Mouse (Mus musculus) hindbrain, embryonic 15.5 days (tissue): Measurements from ENCODE around the gene Sema4b. TPM values are rescaled to one million over a fixed set of nuclear protein-coding genes. Genes with fewer than 3 reads are reported as not detected.

Experiments used
- ATAC-seq: fragments of 200-750 bp; cut with Nextera tagmentation; 2 replicates; pipeline ENCODE4 v1.8.0; 2017; ENCODE audit warnings: low read depth, moderate number of reproducible peaks, moderate TSS enrichment; ENCODE audit not compliant: low FRiP score
- H3K27ac ChIP-seq: fragments of 300-500 bp; sonication (generic); replicated peaks from 2 replicates; pipeline ENCODE4 v1.5.1; 2015; ENCODE audit warnings: mild to moderate bottlenecking, inconsistent platforms
- H3K27me3 ChIP-seq: fragments of 300-500 bp; sonication (generic); 2 replicates; pipeline ENCODE4 v1.6.1; 2015; ENCODE audit warnings: control low read depth, inconsistent platforms
- H3K36me3 ChIP-seq: fragments of 300-500 bp; sonication (generic); 2 replicates; pipeline ENCODE4 v1.6.1; 2015; ENCODE audit warnings: control low read depth, inconsistent platforms
- H3K4me1 ChIP-seq: fragments of 300-500 bp; sonication (generic); replicated peaks from 2 replicates; pipeline ENCODE4 v1.6.1; 2015; ENCODE audit warnings: control low read depth, inconsistent platforms
- H3K4me2 ChIP-seq: fragments of 300-500 bp; sonication (generic); 2 replicates; pipeline ENCODE4 v1.6.1; 2015; ENCODE audit warnings: moderate library complexity, mild to moderate bottlenecking, inconsistent platforms
- H3K4me3 ChIP-seq: fragments of 300-500 bp; sonication (generic); 2 replicates; pipeline ENCODE4 v1.5.1; 2015; ENCODE audit warnings: mild to moderate bottlenecking, inconsistent platforms
- H3K9ac ChIP-seq: fragments of 300-500 bp; sonication (generic); 2 replicates; pipeline ENCODE4 v1.6.1; 2015; ENCODE audit warnings: inconsistent platforms
- H3K9me3 ChIP-seq: fragments of 300-500 bp; sonication (generic); 2 replicates; pipeline ENCODE4 v1.6.1; 2016; ENCODE audit warnings: control low read depth, inconsistent platforms
- WGBS: fragments of 180-500 bp; shearing (Covaris S2); methylation state at CpG from one replicate; pipeline ENCODE4 v1.1.7; 2015; 5-methylcytosine and 5-hydroxymethylcytosine counted together
- polyA plus RNA-seq: library from polyadenylated mRNA; unstranded; fragments of >200 nt; fragmentation: Nextera tagmentation; extraction: Ambion mirVana; gene quantifications from 2 replicates; pipeline ENCODE4 v1.2.1, GENCODE M21; 2015

The Sema4b gene
- polyA plus RNA-seq, 1 experiment from 2014 or later, result 25.7 TPM

GRCm38 (mm10) chr7:80260625-80261371 lies 74.2 kb downstream of the Sema4b start, which contains the start of gene Ngrn:
Gene Ngrn (plus strand): TSS chr7:80261215.
- Histone ChIP-seq H3K4me2 (peak within 1 kb of the TSS; percentile 85), H3K4me3 (peak within 1 kb of the TSS; percentile 96), H3K27ac (peak within 1 kb of the TSS; percentile 88), H3K9me3 (no peaks in the 10 kb centered on the region), H3K4me1 (peaks cover 20% of the 10 kb centered on the region), H3K9ac (peak within 1 kb of the TSS; percentile 87), H3K27me3 (peaks cover 32% of the 10 kb centered on the region), H3K36me3 (peaks cover 21% of the 10 kb centered on the region)
- ATAC-seq, result peak; percentile 92
- 25% methylated on average over 40 of the region's 40 CpGs for WGBS

GRCm38 (mm10) chr7:80261372-80261990 lies 74.8 kb downstream of the Sema4b start:
- Histone ChIP-seq H3K9ac (peak overlapping the region; percentile 87), H3K27me3 (peaks cover 32% of the 10 kb centered on the region), H3K4me1 (peaks cover 20% of the 10 kb centered on the region), H3K4me3 (peak overlapping the region; percentile 96), H3K4me2 (peak overlapping the region; percentile 85), H3K36me3 (peaks cover 28% of the 10 kb centered on the region), H3K27ac (peak overlapping the region; percentile 88), H3K9me3 (no peaks in the 10 kb centered on the region)
- WGBS, result under 1% methylated on average over 32 of the region's 32 CpGs
- no peak; the same call in 1 of the 2 replicates for ATAC-seq

- no peak overlapping the region for H3K27ac ChIP-seq
- 95% methylated on average over 12 of the region's 12 CpGs for WGBS
- no peaks in the 10 kb centered on the region for H3K9me3 ChIP-seq
- no peak overlapping the region for H3K4me3 ChIP-seq
- H3K9ac ChIP-seq, result no peak overlapping the region
- H3K27me3 ChIP-seq, result 0 out of 2 replicates have a peak, but pooled peaks cover 4% of the 10 kb centered on the region
- H3K4me1 ChIP-seq, result peaks cover 30% of the 10 kb centered on the region
- no peak overlapping the region for H3K4me2 ChIP-seq
- no peak for ATAC-seq
- peaks cover 34% of the 10 kb centered on the region for H3K36me3 ChIP-seq
Measured at GRCm38 (mm10) chr7:80264606-80265005, 78.0 kb downstream of the Sema4b start.

GRCm38 (mm10) chr7:80267764-80268163 lies 81.1 kb downstream of the Sema4b start:
- no peak overlapping the region for H3K9ac ChIP-seq
- H3K4me3 ChIP-seq, result no peak overlapping the region
- peaks cover 39% of the 10 kb centered on the region for H3K36me3 ChIP-seq
- ATAC-seq, result no peak
- no peaks in the 10 kb centered on the region for H3K27me3 ChIP-seq
- no peaks in the 10 kb centered on the region for H3K9me3 ChIP-seq
- H3K4me1 ChIP-seq, result peaks cover 29% of the 10 kb centered on the region
- H3K27ac ChIP-seq, result no peak overlapping the region
- no peak overlapping the region for H3K4me2 ChIP-seq
- 78% methylated on average over 1 of the region's 1 CpGs for WGBS

- Histone ChIP-seq H3K27ac (peak within 1 kb of the TSS; percentile 69), H3K9me3 (no peaks in the 10 kb centered on the region), H3K9ac (peak within 1 kb of the TSS; percentile 87), H3K4me1 (peaks cover 24% of the 10 kb centered on the region), H3K36me3 (peaks cover 47% of the 10 kb centered on the region), H3K4me2 (peak within 1 kb of the TSS; percentile 79), H3K27me3 (no peaks in the 10 kb centered on the region), H3K4me3 (peak within 1 kb of the TSS; percentile 69)
- ATAC-seq, result peak; percentile 92
- WGBS, result 4% methylated on average over 21 of the region's 21 CpGs
Measured at GRCm38 (mm10) chr7:80268897-80269750, 82.5 kb downstream of the Sema4b start, which contains the start of gene Vps33b. Gene Vps33b (plus strand): TSS chr7:80269649.

- peak; percentile 79 for ATAC-seq
- H3K4me1 ChIP-seq, result peaks cover 24% of the 10 kb centered on the region
- H3K27me3 ChIP-seq, result no peaks in the 10 kb centered on the region
- peaks cover 48% of the 10 kb centered on the region for H3K36me3 ChIP-seq
- WGBS, result under 1% methylated on average over 23 of the region's 23 CpGs
- peak overlapping the region; percentile 69 for H3K4me3 ChIP-seq
- H3K4me2 ChIP-seq, result peak overlapping the region; percentile 79
- H3K9me3 ChIP-seq, result no peaks in the 10 kb centered on the region; the same call in 1 of the 2 replicates
- peak overlapping the region; percentile 69 for H3K27ac ChIP-seq
- peak overlapping the region; percentile 87 for H3K9ac ChIP-seq
Measured at GRCm38 (mm10) chr7:80269751-80270255, 83.2 kb downstream of the Sema4b start.

- ATAC-seq, result no peak
- no peaks in the 10 kb centered on the region; the same call in 1 of the 2 replicates for H3K9me3 ChIP-seq
- peaks cover 22% of the 10 kb centered on the region for H3K4me1 ChIP-seq
- H3K27ac ChIP-seq, result no peak overlapping the region
- H3K4me2 ChIP-seq, result no peak overlapping the region
- H3K36me3 ChIP-seq, result peaks cover 57% of the 10 kb centered on the region
- no peak overlapping the region for H3K9ac ChIP-seq
- no peaks in the 10 kb centered on the region for H3K27me3 ChIP-seq
- 98% methylated on average over 2 of the region's 2 CpGs for WGBS
- no peak overlapping the region for H3K4me3 ChIP-seq
Measured at GRCm38 (mm10) chr7:80273456-80273855, 86.8 kb downstream of the Sema4b start.

Other genes starting within 250 kb of the Sema4b start
- 16.3 and 17.2 TPM in 2 replicates for gene Zfp710, start 162.0 kb upstream of the Sema4b start, polyA plus RNA-seq
- gene Idh2, start 71.4 kb upstream of the Sema4b start, polyA plus RNA-seq, result 215 and 225 TPM in 2 replicates
- 36.4 and 38.3 TPM in 2 replicates for gene Cib1, start 46.0 kb downstream of the Sema4b start, polyA plus RNA-seq
- 4.5 and 4.6 TPM in 2 replicates for gene Gdpgp1, start 46.0 kb downstream of the Sema4b start, polyA plus RNA-seq
- gene Ttll13, start 59.5 kb downstream of the Sema4b start, polyA plus RNA-seq, result 1.9 and 2.5 TPM in 2 replicates
- gene Ngrn, start 74.4 kb downstream of the Sema4b start, polyA plus RNA-seq, result 65.2 and 73.8 TPM in 2 replicates
- 23.9 and 32.1 TPM in 2 replicates for gene Vps33b, start 82.8 kb downstream of the Sema4b start, polyA plus RNA-seq
- 42.0 and 51.8 TPM in 2 replicates for gene Prc1, start 107.6 kb downstream of the Sema4b start, polyA plus RNA-seq
- 13.8 and 14.4 TPM in 2 replicates for gene Rccd1, start 137.6 kb downstream of the Sema4b start, polyA plus RNA-seq
- 56.1 and 61.2 TPM in 2 replicates for gene Unc45a, start 154.2 kb downstream of the Sema4b start, polyA plus RNA-seq
- gene Hddc3, start 156.3 kb downstream of the Sema4b start, polyA plus RNA-seq, result 21.9 and 22.7 TPM in 2 replicates
- 26.5 and 27.2 TPM in 2 replicates for gene Man2a2, start 184.5 kb downstream of the Sema4b start, polyA plus RNA-seq
- gene Fes, start 201.1 kb downstream of the Sema4b start, polyA plus RNA-seq, result 3.7 and 5.0 TPM in 2 replicates
- 5.9 and 6.4 TPM in 2 replicates for gene Furin, start 218.6 kb downstream of the Sema4b start, polyA plus RNA-seq